Mouse (Mus musculus) cerebellum, adult 11-12 months (tissue): ENCODE results near the gene Tmem159.

Experiments
- DNase-seq: peaks from one replicate; pipeline ENCODE4 v3.0.0; 2022

Tmem159 gene

GRCm38 (mm10) chr7:120102164-120102972 lies at the start of gene Tmem159:
Gene Tmem159 (plus strand): TSS chr7:120102353.
- DNase-seq = peak; percentile 87

- DNase-seq = no peak
Observed at GRCm38 (mm10) chr7:120054016-120054415, 48.1 kb upstream of the Tmem159 start.

- no peak for DNase-seq
Observed at GRCm38 (mm10) chr7:120055479-120055878, 46.7 kb upstream of the Tmem159 start.

GRCm38 (mm10) chr7:120064045-120064444 lies 38.1 kb upstream of the Tmem159 start:
- no peak for DNase-seq

- no peak for DNase-seq
Observed at GRCm38 (mm10) chr7:120068114-120068513, 34.0 kb upstream of the Tmem159 start.

- DNase-seq = no peak
Observed at GRCm38 (mm10) chr7:120069164-120069563, 33.0 kb upstream of the Tmem159 start.

GRCm38 (mm10) chr7:120080177-120080576 lies 22.0 kb upstream of the Tmem159 start:
- no peak for DNase-seq

GRCm38 (mm10) chr7:120093033-120093432 lies 9.1 kb upstream of the Tmem159 start:
- DNase-seq = no peak

GRCm38 (mm10) chr7:120094216-120094615 lies 7.9 kb upstream of the Tmem159 start:
- no peak for DNase-seq

- no peak for DNase-seq
Observed at GRCm38 (mm10) chr7:120095180-120095579, 7.0 kb upstream of the Tmem159 start, which contains the start of gene Dnah3. Gene Dnah3 (minus strand): TSS chr7:120095280.

- DNase-seq = peak; percentile 41
Observed at GRCm38 (mm10) chr7:120097845-120098244, 4.3 kb upstream of the Tmem159 start.

GRCm38 (mm10) chr7:120098403-120098802 lies 3.8 kb upstream of the Tmem159 start:
- peak; percentile 31 for DNase-seq

GRCm38 (mm10) chr7:120103019-120103567 lies 940 bp downstream of the Tmem159 start:
- peak; percentile 21 for DNase-seq

- no peak for DNase-seq
Observed at GRCm38 (mm10) chr7:120104975-120105374, 2.8 kb downstream of the Tmem159 start.

- DNase-seq = peak; percentile 14
Observed at GRCm38 (mm10) chr7:120106356-120106755, 4.2 kb downstream of the Tmem159 start.

- DNase-seq = no peak
Observed at GRCm38 (mm10) chr7:120109676-120110075, 7.5 kb downstream of the Tmem159 start.

GRCm38 (mm10) chr7:120116976-120117375 lies 14.8 kb downstream of the Tmem159 start:
- DNase-seq = no peak

- DNase-seq = no peak
Observed at GRCm38 (mm10) chr7:120117529-120117928, 15.4 kb downstream of the Tmem159 start.

GRCm38 (mm10) chr7:120123776-120124175 lies 21.6 kb downstream of the Tmem159 start:
- no peak for DNase-seq

GRCm38 (mm10) chr7:120124844-120125243 lies 22.7 kb downstream of the Tmem159 start:
- DNase-seq = peak; percentile 51

- DNase-seq = no peak
Observed at GRCm38 (mm10) chr7:120126976-120127685, 25.0 kb downstream of the Tmem159 start.

- no peak for DNase-seq
Observed at GRCm38 (mm10) chr7:120127686-120128059, 25.5 kb downstream of the Tmem159 start.

GRCm38 (mm10) chr7:120128951-120129350 lies 26.8 kb downstream of the Tmem159 start:
- no peak for DNase-seq

GRCm38 (mm10) chr7:120142743-120143142 lies 40.6 kb downstream of the Tmem159 start:
- DNase-seq = no peak
